Mouse (Mus musculus): ENCODE measurements around the gene Dnttip1. TPM values are rescaled to one million over a fixed set of nuclear protein-coding genes. Genes with fewer than 3 reads are reported as not detected.

Dnttip1 gene
- polyA plus RNA-seq, 2 experiments: 26.0 to 36.7 TPM

DNA sequence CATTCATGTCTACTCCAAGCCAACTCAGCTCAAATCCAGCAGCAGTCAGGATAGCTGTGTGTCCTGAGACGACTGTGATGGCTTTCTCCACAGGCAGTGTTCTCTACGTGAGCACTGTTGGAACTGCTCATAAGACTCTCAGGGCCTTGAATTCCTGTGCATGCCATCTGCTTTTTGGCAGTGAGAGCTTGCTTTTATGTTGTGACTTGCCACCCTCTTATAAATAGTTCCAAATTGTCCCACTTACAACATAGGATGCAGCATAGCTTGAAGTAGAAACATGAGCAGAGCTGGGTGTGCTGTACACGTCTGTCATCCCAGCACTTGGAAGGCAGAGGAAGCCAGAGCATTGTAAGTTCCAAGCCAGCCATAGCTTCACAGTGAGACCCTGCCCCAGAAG lies 20.1 kb downstream of the Dnttip1 start:
- Histone ChIP-seq H3K27ac (peak overlapping the region; percentile 30), H3K4me1 (replicated peaks; ENCODE audit: control insufficient read depth in 2 of 2, insufficient read depth in 2 of 2, low read length in 1 of 2) (peaks cover 29 to 33% of the 10 kb centered on the region in 2 experiments), H3K4me3 (ENCODE audit: insufficient read depth in 1 of 2, low read depth in 2 of 2, low read length in 2 of 2) (no peak overlapping the region), H3K36me3 (replicated peaks; ENCODE audit: control insufficient read depth, insufficient read depth, low read depth) (peaks cover 72% of the 10 kb centered on the region), H3K4me2 (ENCODE audit: low read depth) (no peak overlapping the region), H3K9ac (replicated peaks) (no peak overlapping the region), H3K27me3 (ENCODE audit: control insufficient read depth, insufficient read depth, low read length) (no peaks in the 10 kb centered on the region), H3K9me3 (ENCODE audit: control insufficient read depth, low read length) (no peaks in the 10 kb centered on the region)
- ATAC-seq (ENCODE audit: insufficient read depth): no peak
- DNase-seq (ENCODE audit: low read depth in 3 of 3, low spot score in 3 of 3): no peak
- TF ChIP-seq CTCF (IDR thresholded peaks at IDR 0.05; ENCODE audit: low read depth) (no peak), EP300 (IDR thresholded peaks at IDR 0.05; ENCODE audit: low read depth) (no peak)
- 81% methylated on average over 3 of the region's 3 CpGs for WGBS (ENCODE audit: insufficient replicate concordance)

DNA sequence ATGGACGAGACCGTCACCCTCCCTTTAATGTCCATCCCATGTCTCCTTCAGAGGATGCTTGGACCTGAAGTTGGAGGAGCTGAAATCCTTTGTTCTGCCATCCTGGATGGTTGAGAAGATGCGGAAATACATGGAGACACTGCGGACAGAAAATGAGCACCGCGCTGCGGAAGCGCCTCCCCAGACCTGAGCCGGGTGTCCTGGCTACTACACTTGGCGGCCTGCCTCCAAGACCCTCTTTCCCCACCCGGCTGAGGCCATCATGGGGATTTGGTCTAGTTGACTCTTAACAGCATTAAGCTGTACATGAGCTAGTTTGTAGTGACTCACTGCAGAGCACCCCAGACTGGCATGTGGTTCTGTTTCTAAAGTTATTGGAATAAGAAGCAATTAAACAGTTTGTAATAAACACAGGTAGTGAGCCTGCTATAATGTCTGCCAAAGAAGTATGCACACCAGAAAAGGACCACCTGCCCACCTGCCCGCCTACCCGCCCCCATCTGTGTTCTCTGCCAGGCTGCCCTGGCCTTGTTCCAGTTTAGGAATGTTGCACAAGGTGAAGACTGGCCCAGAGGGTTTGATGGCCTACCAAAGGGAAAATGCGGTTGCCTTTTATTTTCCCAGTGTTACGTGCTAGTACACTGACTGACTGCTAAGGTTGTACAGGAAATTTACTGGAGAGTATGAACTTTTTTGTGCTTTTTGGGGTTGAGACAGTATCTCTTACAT lies 22.2 kb downstream of the Dnttip1 start:
- Histone ChIP-seq H3K9me3 (ENCODE audit: control insufficient read depth, low read length) (no peaks in the 10 kb centered on the region), H3K9ac (replicated peaks) (no peak overlapping the region), H3K27ac (peak overlapping the region; percentile 44), H3K4me3 (ENCODE audit: insufficient read depth in 1 of 2, low read depth in 2 of 2, low read length in 2 of 2) (0 out of 4 replicates have a peak overlapping the region, but pooled peaks of 1 of the 2 experiments have one; percentile 1), H3K36me3 (replicated peaks; ENCODE audit: control insufficient read depth, insufficient read depth, low read depth) (peaks cover 73% of the 10 kb centered on the region), H3K4me1 (replicated peaks; ENCODE audit: control insufficient read depth in 2 of 2, insufficient read depth in 2 of 2, low read length in 1 of 2) (peaks cover 21 to 27% of the 10 kb centered on the region in 2 experiments), H3K27me3 (ENCODE audit: control insufficient read depth, insufficient read depth, low read length) (no peaks in the 10 kb centered on the region), H3K4me2 (ENCODE audit: low read depth) (peak overlapping the region; percentile 75)
- DNase-seq (ENCODE audit: low read depth in 3 of 3, low spot score in 3 of 3): no peak
- 89% methylated on average over 15 of the region's 15 CpGs for WGBS (ENCODE audit: insufficient replicate concordance)
- TF ChIP-seq CTCF (IDR thresholded peaks at IDR 0.05; ENCODE audit: low read depth) (no peak), EP300 (IDR thresholded peaks at IDR 0.05; ENCODE audit: low read depth) (no peak)
- no peak for ATAC-seq (ENCODE audit: insufficient read depth)

DNA sequence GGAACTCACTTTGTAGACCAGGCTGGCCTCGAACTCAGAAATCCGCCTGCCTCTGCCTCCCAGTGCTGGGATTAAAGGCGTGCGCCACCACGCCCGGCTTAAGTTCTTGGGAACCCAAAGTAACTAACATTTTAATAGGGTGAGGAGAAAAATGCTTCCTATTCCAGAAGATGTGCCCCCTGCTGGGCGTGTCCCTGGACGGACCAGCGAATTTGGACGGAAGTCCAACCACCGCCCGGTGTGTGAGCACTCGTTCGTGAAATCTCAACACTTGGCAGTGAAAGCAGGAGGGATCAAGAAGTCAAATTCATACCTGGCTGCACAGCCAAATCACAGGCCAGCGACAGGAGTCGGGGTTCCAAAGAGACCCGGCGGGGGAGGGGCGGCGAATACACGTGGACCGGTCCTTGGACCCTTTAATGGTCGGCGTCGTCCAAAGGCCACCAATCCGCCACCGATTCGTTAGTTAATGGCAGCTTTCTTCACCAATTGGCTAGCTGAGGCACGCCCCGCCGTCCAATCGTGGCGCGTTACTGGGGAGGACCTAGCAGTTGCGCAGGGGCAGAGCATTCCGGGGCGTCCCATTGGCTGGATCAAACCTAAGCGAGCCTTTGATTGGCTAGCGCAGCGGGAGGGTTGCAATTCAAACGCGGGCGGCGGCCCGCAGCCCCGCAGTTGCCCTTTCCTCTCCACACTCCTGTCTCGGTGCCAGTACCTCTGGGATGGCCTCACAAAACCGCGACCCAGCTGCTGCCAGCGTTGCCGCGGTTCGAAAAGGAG lies 23.7 kb downstream of the Dnttip1 start, which contains the start of gene Ube2c:
Gene Ube2c (plus strand): TSS at position 641 of the 780 bp plus-strand sequence.
- DNase-seq (ENCODE audit: low read depth in 3 of 3, low spot score in 3 of 3): peak; percentile 99
- Histone ChIP-seq H3K4me1 (replicated peaks; ENCODE audit: control insufficient read depth in 2 of 2, insufficient read depth in 2 of 2, low read length in 1 of 2) (peaks cover 29 to 32% of the 10 kb centered on the region in 2 experiments), H3K9ac (replicated peaks) (peak within 1 kb of the TSS; percentile 98), H3K4me3 (ENCODE audit: insufficient read depth in 1 of 2, low read depth in 2 of 2, low read length in 2 of 2) (peak within 1 kb of the TSS; percentile 91 to 96), H3K9me3 (ENCODE audit: control insufficient read depth, low read length) (no peaks in the 10 kb centered on the region), H3K4me2 (ENCODE audit: low read depth) (peak within 1 kb of the TSS; percentile 86), H3K36me3 (replicated peaks; ENCODE audit: control insufficient read depth, insufficient read depth, low read depth) (peaks cover 69% of the 10 kb centered on the region), H3K27me3 (ENCODE audit: control insufficient read depth, insufficient read depth, low read length) (no peaks in the 10 kb centered on the region), H3K27ac (peak within 1 kb of the TSS; percentile 92)
- 1% methylated on average over 53 of the region's 53 CpGs for WGBS (ENCODE audit: insufficient replicate concordance)
- peak; percentile 71 for TF ChIP-seq EP300 (IDR thresholded peaks at IDR 0.05; ENCODE audit: low read depth)
- peak; percentile 57 for TF ChIP-seq CTCF (IDR thresholded peaks at IDR 0.05; ENCODE audit: low read depth)
- ATAC-seq (ENCODE audit: insufficient read depth): peak; percentile 94

- ATAC-seq (ENCODE audit: insufficient read depth) (peak; percentile 9; the same call in 1 of the 2 replicates), DNase-seq (ENCODE audit: low read depth in 3 of 3, low spot score in 3 of 3) (peak in 1 of 3 experiments; percentile 41)
- whole genome bisulfite sequencing (ENCODE audit: insufficient replicate concordance): under 1% methylated on average over 15 of the region's 15 CpGs
- Histone ChIP-seq H3K27me3 (ENCODE audit: control insufficient read depth, insufficient read depth, low read length) (no peaks in the 10 kb centered on the region), H3K4me2 (ENCODE audit: low read depth) (peak overlapping the region; percentile 86), H3K4me1 (replicated peaks; ENCODE audit: control insufficient read depth in 2 of 2, insufficient read depth in 2 of 2, low read length in 1 of 2) (peaks cover 29 to 34% of the 10 kb centered on the region in 2 experiments), H3K9ac (replicated peaks) (peak overlapping the region; percentile 98), H3K36me3 (replicated peaks; ENCODE audit: control insufficient read depth, insufficient read depth, low read depth) (peaks cover 62% of the 10 kb centered on the region), H3K9me3 (ENCODE audit: control insufficient read depth, low read length) (no peaks in the 10 kb centered on the region), H3K27ac (peak overlapping the region; percentile 92), H3K4me3 (ENCODE audit: insufficient read depth in 1 of 2, low read depth in 2 of 2, low read length in 2 of 2) (peak overlapping the region; percentile 88 to 91)
- no peak for TF ChIP-seq CTCF (IDR thresholded peaks at IDR 0.05; ENCODE audit: low read depth)
- TF ChIP-seq EP300 (IDR thresholded peaks at IDR 0.05; ENCODE audit: low read depth): no peak
These were observed 24.5 kb downstream of the Dnttip1 start for GRCm38 (mm10) chr2:164770279-164770678.

DNA sequence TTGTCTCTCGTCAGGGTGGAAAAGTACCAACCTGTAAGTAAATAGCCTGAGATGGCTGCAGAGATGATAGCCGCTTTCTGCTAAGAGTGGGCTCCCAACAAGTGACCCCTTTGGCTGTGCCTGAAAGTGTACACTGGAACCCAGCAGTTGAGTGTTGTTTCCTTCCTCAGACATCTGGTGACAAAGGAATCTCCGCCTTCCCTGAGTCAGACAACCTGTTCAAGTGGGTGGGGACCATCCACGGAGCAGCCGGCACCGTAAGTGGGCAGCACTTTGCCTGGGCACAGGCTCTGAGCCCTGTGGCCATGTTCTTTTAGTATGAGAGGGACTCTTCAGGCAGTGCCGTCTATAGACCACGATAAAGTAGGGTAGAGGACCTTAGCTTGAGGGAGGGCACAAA lies 25.3 kb downstream of the Dnttip1 start:
- Histone ChIP-seq H3K27ac (peak overlapping the region; percentile 92), H3K9ac (replicated peaks) (peak overlapping the region; percentile 98), H3K27me3 (ENCODE audit: control insufficient read depth, insufficient read depth, low read length) (no peaks in the 10 kb centered on the region), H3K4me3 (ENCODE audit: insufficient read depth in 1 of 2, low read depth in 2 of 2, low read length in 2 of 2) (peak overlapping the region; percentile 88 to 91), H3K9me3 (ENCODE audit: control insufficient read depth, low read length) (no peaks in the 10 kb centered on the region), H3K4me2 (ENCODE audit: low read depth) (peak overlapping the region; percentile 86), H3K36me3 (replicated peaks; ENCODE audit: control insufficient read depth, insufficient read depth, low read depth) (peaks cover 53% of the 10 kb centered on the region), H3K4me1 (replicated peaks; ENCODE audit: control insufficient read depth in 2 of 2, insufficient read depth in 2 of 2, low read length in 1 of 2) (peaks cover 29 to 34% of the 10 kb centered on the region in 2 experiments)
- TF ChIP-seq CTCF (IDR thresholded peaks at IDR 0.05; ENCODE audit: low read depth) (no peak), EP300 (IDR thresholded peaks at IDR 0.05; ENCODE audit: low read depth) (no peak)
- DNase-seq (ENCODE audit: low read depth in 3 of 3, low spot score in 3 of 3): no peak
- ATAC-seq (ENCODE audit: insufficient read depth): no peak
- WGBS (ENCODE audit: insufficient replicate concordance): 62% methylated on average over 8 of the region's 8 CpGs

Measured in liver, embryonic 14.5 days (tissue).